Mouse (Mus musculus) testis, adult 2 months (tissue): ENCODE data around the gene Samd4.

ENCODE experiments used
- CTCF ChIP-seq: fragments of 200-500 bp; IDR thresholded peaks from 2 replicates; pipeline ENCODE4 v1.5.1; 2012; ENCODE audit warnings: low read depth, mild to moderate bottlenecking, inconsistent platforms, low read length, moderate library complexity; ENCODE audit not compliant: control insufficient read depth, insufficient read depth, insufficient replicate concordance
- POLR2A ChIP-seq: fragments of 200-500 bp; IDR thresholded peaks from 2 replicates; pipeline ENCODE4 v1.6.1; 2012; ENCODE audit warnings: low read depth, mild to moderate bottlenecking, inconsistent platforms, low read length, moderate library complexity; ENCODE audit not compliant: control insufficient read depth

GRCm38 (mm10) chr14:46889096-46889495 is 6.4 kb downstream of the Samd4 start:
- no peak for TF ChIP-seq CTCF
- no peak for TF ChIP-seq POLR2A
